In the genomic region with DNA sequence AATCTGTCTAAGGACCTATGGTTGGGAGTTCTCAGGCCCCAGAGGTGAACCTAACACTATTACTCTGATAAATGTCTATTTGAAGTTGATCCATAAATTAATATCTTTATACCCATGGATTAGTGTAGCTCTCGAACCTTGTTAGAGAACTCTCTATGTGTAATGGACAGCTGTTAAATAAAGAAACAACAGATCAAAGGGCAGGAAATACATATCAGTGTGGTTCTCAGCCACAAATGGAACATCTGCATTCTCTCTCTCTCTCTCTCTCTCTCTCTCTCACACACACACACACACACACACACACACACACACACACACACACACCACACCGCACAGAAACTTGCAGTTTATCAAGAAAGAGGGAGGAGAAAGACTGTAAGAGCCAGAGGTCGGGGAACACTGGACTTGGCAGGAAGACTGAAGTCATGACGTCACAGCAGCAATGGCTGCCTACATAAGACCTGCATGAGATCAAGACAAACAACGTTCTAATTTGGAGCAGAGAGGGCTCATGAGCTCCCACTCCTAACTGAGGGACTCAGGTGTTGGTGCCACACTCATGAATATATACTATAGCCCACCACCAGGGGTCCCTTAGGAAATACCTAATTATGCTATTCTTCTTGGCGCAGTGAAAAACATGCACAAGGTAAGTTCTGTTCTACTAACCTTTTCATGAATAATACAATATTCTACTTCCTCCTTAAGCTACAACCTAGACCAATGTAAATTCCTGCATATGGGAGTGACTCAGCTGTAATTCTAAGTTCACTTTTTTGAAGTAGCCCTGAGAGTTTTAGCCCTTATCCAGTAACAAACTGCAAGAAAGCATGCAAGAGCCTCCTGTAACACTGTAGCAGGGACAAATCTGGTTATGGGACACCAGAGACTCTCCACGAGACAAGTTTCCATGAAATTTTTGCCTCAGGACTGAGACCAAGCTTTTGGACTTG, we compare ENCODE assay signal across 23 mouse cellular contexts. TPM values are rescaled to one million over a fixed set of nuclear protein-coding genes. Genes with fewer than 3 reads are reported as not detected.
DNase-seq lines count a peak whose midpoint lies in the region; ATAC-seq and TF ChIP-seq lines count a peak whose summit lies in the region.
"Had no signal": no experiment of that assay in that cellular context is flagged by ENCODE, and none has a peak within 500 bp of the region (broad histone marks: within the 10 kb centered on the region; RNA-seq: fewer than 3 reads in every experiment).

No protein-coding gene starts in this region.

- TF ChIP-seq CTCF in lung, embryonic 14.5 days (IDR thresholded peaks at IDR 0.05; ENCODE audit: low read depth), result peak; percentile 25
- TF ChIP-seq CTCF in E14TG2a.4 (conservative IDR thresholded peaks at IDR 0.05; ENCODE audit: low read length), result peak; percentile 21; the same call in 1 of the 2 replicates

- peak; percentile 56; the same call in 1 of the 2 replicates for ATAC-seq in lung, embryonic 14.5 days (ENCODE audit: insufficient read depth)
- peak; percentile 54 for ATAC-seq in megakaryocyte progenitor cell, adult 5-6 weeks (replicated peaks; ENCODE audit: poor library complexity)
- ATAC-seq: hindbrain, postnatal 0 days had no signal

- no peak overlapping the region for H3K4me2 ChIP-seq in lung, embryonic 14.5 days
- H3K4me2 ChIP-seq: liver, embryonic 13.5 days; neural tube, embryonic 15.5 days had no signal

- H3K4me1 ChIP-seq in lung, embryonic 14.5 days (ENCODE audit: insufficient read depth), result no peaks in the 10 kb centered on the region
- H3K4me1 ChIP-seq in E14TG2a.4 (replicated peaks; ENCODE audit: low read depth, low read length), result peaks cover 3% of the 10 kb centered on the region
- H3K4me1 ChIP-seq: embryonic facial prominence, embryonic 10.5 days; neural tube, embryonic 15.5 days had no signal

- no peak overlapping the region for H3K4me3 ChIP-seq in lung, embryonic 14.5 days (ENCODE audit: low read depth, low read length)
- no peak overlapping the region for H3K4me3 ChIP-seq in E14TG2a.4 (replicated peaks; ENCODE audit: low read length)
- H3K4me3 ChIP-seq: embryonic facial prominence, embryonic 10.5 days; liver, embryonic 13.5 days; neural tube, embryonic 15.5 days had no signal

- DNase-seq in lung, embryonic 14.5 days, result peak; percentile 11
- no peak for DNase-seq in lung, postnatal 36 days
- DNase-seq in R1 (ENCODE audit: low read depth, low spot score), result peak; percentile 44
- DNase-seq in retina, postnatal 1 day, result no peak
- DNase-seq in gastrocnemius, postnatal 25 days, result no peak
- no peak for DNase-seq in kidney, adult 9 months
- DNase-seq: cerebellum, adult 9-11 months; layer of hippocampus, adult 9-11 months; left cerebral cortex, postnatal 4 days; liver, embryonic 13.5 days; lung, postnatal 4 days; right cerebral cortex, adult 18-20 months; thymus, adult 18-20 months had no signal

- no peak overlapping the region for H3K27ac ChIP-seq in lung, embryonic 14.5 days (ENCODE audit: low read depth)
- H3K27ac ChIP-seq: embryonic facial prominence, embryonic 10.5 days; hindbrain, postnatal 0 days; liver, embryonic 13.5 days; neural tube, embryonic 15.5 days had no signal

- H3K9ac ChIP-seq in lung, embryonic 14.5 days, result no peak overlapping the region
- H3K9ac ChIP-seq: liver, embryonic 13.5 days; neural tube, embryonic 15.5 days had no signal

- H3K9me3 ChIP-seq in lung, embryonic 14.5 days (ENCODE audit: low read depth, low read length), result no peaks in the 10 kb centered on the region
- no peaks in the 10 kb centered on the region for H3K9me3 ChIP-seq in E14TG2a.4 (ENCODE audit: low read length)
- H3K9me3 ChIP-seq: embryonic facial prominence, embryonic 10.5 days; liver, embryonic 13.5 days; neural tube, embryonic 15.5 days had no signal

- H3K27me3 ChIP-seq in lung, embryonic 14.5 days (ENCODE audit: insufficient read depth, low read length), result no peaks in the 10 kb centered on the region
- no peaks in the 10 kb centered on the region for H3K27me3 ChIP-seq in E14TG2a.4 (ENCODE audit: insufficient read depth, low read length)
- H3K27me3 ChIP-seq: liver, embryonic 13.5 days; neural tube, embryonic 15.5 days had no signal

- H3K36me3 ChIP-seq in lung, embryonic 14.5 days (ENCODE audit: insufficient read depth), result no peaks in the 10 kb centered on the region
- H3K36me3 ChIP-seq in E14TG2a.4 (ENCODE audit: insufficient read depth, low read length), result no peaks in the 10 kb centered on the region
- H3K36me3 ChIP-seq: embryonic facial prominence, embryonic 10.5 days; liver, embryonic 13.5 days; neural tube, embryonic 15.5 days had no signal

- WGBS in lung, embryonic 14.5 days, result 53% methylated on average over 7 of the region's 7 CpGs

RNA-seq across cellular contexts. Expression of gene Rgs7bp, which starts 12.4 kb away (rescaled TPM):
- 0.81 and 0.83 TPM in 2 replicates for polyA plus RNA-seq in lung, embryonic 14.5 days (2014; fragmentation: Nextera tagmentation; extraction: Ambion mirVana)
- 0.44 and 0.52 TPM in 2 replicates for total RNA-seq in megakaryocyte progenitor cell, adult 5-6 weeks (2015)
- total RNA-seq in megakaryocyte progenitor cell, adult 5-6 weeks (2017), result 0.37 and 0.51 TPM in 2 replicates
- total RNA-seq in gastrocnemius, postnatal 25 days (2021), result 1 to 10 TPM in 1 of 2 experiments, under 1 TPM in 1; 0.49 to 1.7 TPM

RNA-seq across cellular contexts. Expression of gene 4933425L06Rik, which starts 14.8 kb away (rescaled TPM):
- not detected in 2 replicates for polyA plus RNA-seq in lung, embryonic 14.5 days (2014; fragmentation: Nextera tagmentation; extraction: Ambion mirVana)
- total RNA-seq in megakaryocyte progenitor cell, adult 5-6 weeks (2015), result not detected in 2 replicates
- total RNA-seq in megakaryocyte progenitor cell, adult 5-6 weeks (2017), result not detected in 2 replicates
- total RNA-seq in gastrocnemius, postnatal 25 days (2021), result not detected
- total RNA-seq: adrenal gland, adult 18-20 months; gastrocnemius, postnatal 4 days; hindbrain, postnatal 0 days; left cerebral cortex, postnatal 4 days had no signal
- polyA plus RNA-seq: embryonic facial prominence, embryonic 10.5 days; heart, postnatal 0 days; hindbrain, postnatal 0 days; kidney, embryonic 16.5 days; liver, embryonic 13.5 days; neural tube, embryonic 15.5 days; spleen, adult 2 months had no signal

Comparison
In these comparisons a context has a peak if more than half of its experiments do, and no peak if none do; other contexts are left out.
1. DNase-seq: peak in lung, embryonic 14.5 days (single experiment) and R1 (single experiment); none in lung, postnatal 36 days (single experiment), retina, postnatal 1 day (single experiment), gastrocnemius, postnatal 25 days (single experiment) and kidney, adult 9 months (single experiment).